Mouse (Mus musculus) gonadal fat pad, adult 2 months (tissue): Measurements from ENCODE around the gene Tssk2. TPM values are rescaled to one million over a fixed set of nuclear protein-coding genes. Genes with fewer than 3 reads are reported as not detected.

Source experiments
- DNase-seq: peaks from one replicate; pipeline ENCODE4 v3.0.0-alpha.2; 2012; ENCODE audit warnings: low read depth
- polyA plus RNA-seq: library from polyadenylated mRNA; depleted of rRNA; stranded (reverse); fragments of >200 nt; gene quantifications from 2 replicates; pipeline ENCODE4 v1.2.3, GENCODE M21; 2012; rRNA removed

The Tssk2 gene
- polyA plus RNA-seq, 1 experiment = 3.3 TPM

- DNase-seq = no peak
These were observed 51.0 kb downstream of the Tssk2 start for GRCm38 (mm10) chr16:17949421-17949877.

Other genes with a start within 250 kb of the Tssk2 start
- 79.6 and 82.6 TPM in 2 replicates for gene Med15, start 165.7 kb upstream of the Tssk2 start, polyA plus RNA-seq
- 44.3 and 56.7 TPM in 2 replicates for gene Klhl22, start 139.0 kb upstream of the Tssk2 start, polyA plus RNA-seq
- gene Scarf2, start 101.4 kb upstream of the Tssk2 start, polyA plus RNA-seq = 29.3 and 32.9 TPM in 2 replicates
- gene B830017H08Rik, start 65.5 kb upstream of the Tssk2 start, polyA plus RNA-seq = not detected in 2 replicates
- 1.1 and 1.2 TPM in 2 replicates for gene Car15, start 60.3 kb upstream of the Tssk2 start, polyA plus RNA-seq
- gene Gm20518, start 7.0 kb upstream of the Tssk2 start, polyA plus RNA-seq = 0.35 and 0.51 TPM in 2 replicates
- 0.31 and 0.53 TPM in 2 replicates for gene Tssk1, start 4.4 kb upstream of the Tssk2 start, polyA plus RNA-seq
- gene Dgcr2, start 75 bp upstream of the Tssk2 start, polyA plus RNA-seq = 106 and 114 TPM in 2 replicates
- 22.5 and 28.2 TPM in 2 replicates for gene Ess2, start 12.7 kb downstream of the Tssk2 start, polyA plus RNA-seq
- gene Gsc2, start 16.4 kb downstream of the Tssk2 start, polyA plus RNA-seq = 0.10 TPM in 1 of 2 replicates, not detected in the other
- 302 and 354 TPM in 2 replicates for gene Slc25a1, start 29.6 kb downstream of the Tssk2 start, polyA plus RNA-seq
- gene Vpreb2, start 81.8 kb downstream of the Tssk2 start, polyA plus RNA-seq = not detected in 2 replicates
- 89.8 and 92.7 TPM in 2 replicates for gene Dgcr6, start 154.2 kb downstream of the Tssk2 start, polyA plus RNA-seq
- gene Prodh, start 191.6 kb downstream of the Tssk2 start, polyA plus RNA-seq = 83.4 and 90.0 TPM in 2 replicates
- gene Rtn4r, start 229.0 kb downstream of the Tssk2 start, polyA plus RNA-seq = 2.3 and 3.5 TPM in 2 replicates